Mouse (Mus musculus) forebrain, embryonic 11.5 days (tissue): ENCODE measurements around the gene Igf1r. TPM values are rescaled to one million over a fixed set of nuclear protein-coding genes. Genes with fewer than 3 reads are reported as not detected.

Source experiments
- ATAC-seq: fragments of 200-750 bp; cut with Nextera tagmentation; replicated peaks from 2 replicates; pipeline ENCODE4 v1.8.0; 2017; ENCODE audit warnings: moderate TSS enrichment; ENCODE audit not compliant: low FRiP score
- DNase-seq: peaks from one replicate; pipeline ENCODE4 v3.0.0-alpha.2; 2017; ENCODE audit warnings: low spot score
- H3K27ac ChIP-seq: fragments of 300-500 bp; sonication (generic); 2 replicates; pipeline ENCODE4 v1.5.1; 2014; ENCODE audit warnings: low read depth, low read length
- H3K27me3 ChIP-seq: fragments of 300-500 bp; sonication (generic); 2 replicates; pipeline ENCODE4 v1.6.1; 2014; ENCODE audit warnings: mild to moderate bottlenecking, low read length, mixed read lengths; ENCODE audit not compliant: control insufficient read depth, insufficient read depth
- H3K36me3 ChIP-seq: fragments of 300-500 bp; sonication (generic); 2 replicates; pipeline ENCODE4 v1.6.1; 2014; ENCODE audit warnings: mild to moderate bottlenecking, low read length, moderate library complexity, mixed read lengths; ENCODE audit not compliant: control insufficient read depth, insufficient read depth
- H3K4me1 ChIP-seq: fragments of 300-500 bp; sonication (generic); replicated peaks from 2 replicates; pipeline ENCODE4 v1.6.1; 2014; ENCODE audit warnings: low read length, mixed read lengths; ENCODE audit not compliant: control insufficient read depth, insufficient read depth
- H3K4me2 ChIP-seq: fragments of 300-500 bp; sonication (generic); 2 replicates; pipeline ENCODE4 v1.6.1; 2014; ENCODE audit warnings: low read depth, mild to moderate bottlenecking, low read length, moderate library complexity, mixed read lengths; ENCODE audit not compliant: severe bottlenecking
- H3K4me3 ChIP-seq: fragments of 300-500 bp; sonication (generic); 2 replicates; pipeline ENCODE4 v1.5.1; 2014; ENCODE audit warnings: low read depth, low read length
- H3K9ac ChIP-seq: fragments of 300-500 bp; sonication (generic); 2 replicates; pipeline ENCODE4 v1.6.1; 2014; ENCODE audit warnings: low read length
- H3K9me3 ChIP-seq: fragments of 300-500 bp; sonication (generic); 2 replicates; pipeline ENCODE4 v1.6.1; 2016; ENCODE audit warnings: low read length, mixed read lengths; ENCODE audit not compliant: control insufficient read depth
- WGBS: fragments of 180-500 bp; shearing (Covaris S2); extraction: QIAGEN DNeasy Blood & Tissue Kit; methylation state at CpG from one replicate; pipeline ENCODE4 v1.1.7; 2014; 5-methylcytosine and 5-hydroxymethylcytosine counted together
- polyA plus RNA-seq: library from polyadenylated mRNA; unstranded; fragments of >200 nt; fragmentation: Nextera tagmentation; extraction: Ambion mirVana; gene quantifications from 2 replicates; pipeline ENCODE4 v1.2.1, GENCODE M21; 2014

Gene Igf1r
- polyA plus RNA-seq, 1 experiment from 2014 or later: 18.3 TPM

DNA sequence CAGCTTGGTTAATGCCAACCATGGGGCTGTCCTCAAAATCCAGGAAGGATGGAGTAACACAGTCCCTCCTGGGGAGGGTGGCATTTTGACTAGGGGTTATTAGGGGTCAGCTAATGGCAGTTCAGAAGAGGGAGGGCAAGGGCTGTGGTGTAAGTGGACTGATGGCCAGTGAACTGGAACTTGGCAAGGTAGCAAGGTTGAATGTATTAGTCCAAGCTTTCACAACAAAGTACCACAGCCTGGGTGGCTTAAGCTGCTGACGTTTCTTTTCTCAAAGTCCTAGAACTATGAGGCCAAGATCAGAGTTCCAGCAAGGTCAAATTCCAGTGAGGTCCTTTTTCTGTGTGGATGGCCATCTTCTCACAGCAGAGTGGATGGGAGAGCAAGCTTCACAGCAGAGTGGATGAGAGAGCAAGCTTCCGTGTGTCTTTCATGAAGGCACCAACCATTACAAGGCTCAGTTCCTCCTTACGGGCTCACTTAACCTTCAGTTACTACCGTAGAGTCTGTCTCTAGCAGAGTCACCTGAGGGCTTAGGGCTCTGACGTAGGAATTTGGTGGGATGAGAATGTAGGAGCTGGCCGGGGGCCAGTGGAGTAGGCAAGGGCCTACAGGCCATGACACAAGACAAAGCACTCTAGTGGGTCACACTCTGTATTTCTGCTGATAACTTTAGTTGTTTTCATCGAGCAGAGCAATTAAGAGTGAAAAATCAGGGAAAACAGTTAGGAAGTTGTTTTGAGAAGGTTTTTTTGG is 144.6 kb downstream of the Igf1r start:
- Histone ChIP-seq H3K9ac (no peak overlapping the region), H3K9me3 (no peaks in the 10 kb centered on the region), H3K4me2 (no peak overlapping the region), H3K27ac (no peak overlapping the region), H3K36me3 (no peaks in the 10 kb centered on the region), H3K4me3 (no peak overlapping the region), H3K27me3 (no peaks in the 10 kb centered on the region), H3K4me1 (no peaks in the 10 kb centered on the region)
- peak; percentile 33 for DNase-seq
- WGBS: 90% methylated on average over 7 of the region's 7 CpGs
- no peak for ATAC-seq

GRCm38 (mm10) chr7:68098098-68098497 is 145.5 kb downstream of the Igf1r start:
- no peak overlapping the region for H3K4me3 ChIP-seq
- no peaks in the 10 kb centered on the region for H3K4me1 ChIP-seq
- no peaks in the 10 kb centered on the region for H3K27me3 ChIP-seq
- H3K27ac ChIP-seq: no peak overlapping the region
- H3K9me3 ChIP-seq: no peaks in the 10 kb centered on the region
- DNase-seq (peak; percentile 7), ATAC-seq (no peak)
- 96% methylated on average over 6 of the region's 6 CpGs for WGBS
- H3K4me2 ChIP-seq: no peak overlapping the region
- no peak overlapping the region for H3K9ac ChIP-seq
- H3K36me3 ChIP-seq: no peaks in the 10 kb centered on the region

- 93% methylated on average over 10 of the region's 10 CpGs for WGBS
- ATAC-seq (no peak), DNase-seq (no peak)
- no peak overlapping the region for H3K4me3 ChIP-seq
- no peaks in the 10 kb centered on the region for H3K9me3 ChIP-seq
- no peaks in the 10 kb centered on the region for H3K27me3 ChIP-seq
- no peak overlapping the region for H3K27ac ChIP-seq
- no peaks in the 10 kb centered on the region for H3K36me3 ChIP-seq
- H3K9ac ChIP-seq: no peak overlapping the region
- H3K4me2 ChIP-seq: no peak overlapping the region
- H3K4me1 ChIP-seq: no peaks in the 10 kb centered on the region
These were observed 147.8 kb downstream of the Igf1r start for GRCm38 (mm10) chr7:68100388-68100787.

- ATAC-seq (no peak), DNase-seq (no peak)
- no peak overlapping the region for H3K9ac ChIP-seq
- H3K36me3 ChIP-seq: no peaks in the 10 kb centered on the region
- H3K4me3 ChIP-seq: no peak overlapping the region
- H3K4me1 ChIP-seq: no peaks in the 10 kb centered on the region
- H3K4me2 ChIP-seq: no peak overlapping the region
- H3K27ac ChIP-seq: no peak overlapping the region
- no peaks in the 10 kb centered on the region for H3K27me3 ChIP-seq
- H3K9me3 ChIP-seq: no peaks in the 10 kb centered on the region
- WGBS: 83% methylated on average over 15 of the region's 15 CpGs
These were observed 150.0 kb downstream of the Igf1r start for GRCm38 (mm10) chr7:68102456-68103177.

GRCm38 (mm10) chr7:68103178-68103530 is 150.5 kb downstream of the Igf1r start:
- Histone ChIP-seq H3K9me3 (no peaks in the 10 kb centered on the region), H3K36me3 (no peaks in the 10 kb centered on the region), H3K4me3 (no peak overlapping the region), H3K27ac (no peak overlapping the region), H3K4me2 (no peak overlapping the region), H3K9ac (no peak overlapping the region), H3K4me1 (no peaks in the 10 kb centered on the region), H3K27me3 (no peaks in the 10 kb centered on the region)
- whole genome bisulfite sequencing: 66% methylated on average over 2 of the region's 2 CpGs
- no peak for ATAC-seq
- no peak for DNase-seq

GRCm38 (mm10) chr7:68111532-68111931 is 158.9 kb downstream of the Igf1r start:
- Histone ChIP-seq H3K4me3 (no peak overlapping the region), H3K36me3 (no peaks in the 10 kb centered on the region), H3K9me3 (no peaks in the 10 kb centered on the region), H3K4me1 (no peaks in the 10 kb centered on the region), H3K27ac (no peak overlapping the region), H3K4me2 (no peak overlapping the region), H3K27me3 (no peaks in the 10 kb centered on the region), H3K9ac (no peak overlapping the region)
- 95% methylated on average over 4 of the region's 4 CpGs for WGBS
- DNase-seq: no peak
- ATAC-seq: no peak

DNA sequence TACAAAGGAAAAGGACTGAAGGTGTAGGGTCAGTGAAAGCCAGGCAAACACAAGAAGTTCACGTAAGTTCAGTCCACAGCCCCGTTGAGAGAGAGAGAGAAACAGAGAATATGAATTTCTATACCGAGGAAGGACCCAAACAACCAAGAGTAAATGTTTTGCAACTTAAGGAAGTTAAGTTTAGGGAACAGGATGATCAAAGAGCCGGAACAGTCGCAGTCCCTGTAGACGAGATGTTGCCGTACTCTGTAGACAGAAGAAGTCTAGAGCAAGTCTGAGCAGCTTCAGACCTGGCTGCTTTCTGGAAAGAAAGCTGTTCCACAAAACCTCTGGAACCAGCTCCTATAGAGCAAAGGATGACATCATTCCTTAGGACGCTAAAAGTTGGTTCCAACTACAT is 160.0 kb downstream of the Igf1r start:
- 0 out of 2 replicates have a peak, but pooled peaks cover 2% of the 10 kb centered on the region for H3K4me1 ChIP-seq
- no peak overlapping the region for H3K4me3 ChIP-seq
- DNase-seq: no peak
- H3K9me3 ChIP-seq: no peaks in the 10 kb centered on the region
- 90% methylated on average over 8 of the region's 8 CpGs for WGBS
- H3K36me3 ChIP-seq: no peaks in the 10 kb centered on the region
- H3K4me2 ChIP-seq: no peak overlapping the region
- no peaks in the 10 kb centered on the region for H3K27me3 ChIP-seq
- no peak overlapping the region for H3K9ac ChIP-seq
- no peak for ATAC-seq
- H3K27ac ChIP-seq: no peak overlapping the region

- no peaks in the 10 kb centered on the region for H3K36me3 ChIP-seq
- H3K27me3 ChIP-seq: no peaks in the 10 kb centered on the region
- ATAC-seq: no peak
- no peak for DNase-seq
- H3K9ac ChIP-seq: no peak overlapping the region
- no peak overlapping the region for H3K27ac ChIP-seq
- WGBS: 78% methylated on average over 5 of the region's 5 CpGs
- H3K4me3 ChIP-seq: no peak overlapping the region
- H3K4me2 ChIP-seq: no peak overlapping the region
- H3K4me1 ChIP-seq: 0 out of 2 replicates have a peak, but pooled peaks cover 3% of the 10 kb centered on the region
- no peaks in the 10 kb centered on the region for H3K9me3 ChIP-seq
These were observed 161.7 kb downstream of the Igf1r start for GRCm38 (mm10) chr7:68114364-68114763.
